Mouse (Mus musculus) CH12.LX (cell line): ENCODE data around the gene Stk32c.

Source experiments
- CTCF ChIP-seq, 2 experiments: IDR thresholded peaks in 1 of 2; conservative IDR thresholded peaks in 1 of 2; 2 replicates each; pipeline ENCODE4 v1.5.1; 2011 to 2012; ENCODE audit warnings: low read depth in 2 of 2, low read length in 2 of 2, improper control_type of control experiment in 1 of 2, inconsistent platforms in 1 of 2, mild to moderate bottlenecking in 1 of 2, moderate library complexity in 1 of 2
- KAT2A ChIP-seq: IDR thresholded peaks from 2 replicates; pipeline ENCODE4 v1.6.1; 2012; ENCODE audit warnings: low read length, improper control_type of control experiment, inconsistent platforms; ENCODE audit not compliant: insufficient replicate concordance
- MAFK ChIP-seq: IDR thresholded peaks from 2 replicates; pipeline ENCODE4 v1.6.1; 2011; ENCODE audit warnings: low read length, improper control_type of control experiment; ENCODE audit not compliant: insufficient replicate concordance
- MEF2A ChIP-seq: IDR thresholded peaks from 2 replicates; pipeline ENCODE4 v1.6.1; 2014; ENCODE audit warnings: low read depth, mild to moderate bottlenecking, inconsistent platforms, low read length, improper control_type of control experiment, borderline replicate concordance
- MXI1 ChIP-seq: IDR thresholded peaks from 2 replicates; pipeline ENCODE4 v1.6.1; 2011; ENCODE audit warnings: mild to moderate bottlenecking, low read depth, low read length, improper control_type of control experiment
- RCOR1 ChIP-seq: conservative IDR thresholded peaks from 2 replicates; pipeline ENCODE4 v1.6.1; 2012; ENCODE audit warnings: low read depth, mild to moderate bottlenecking, inconsistent platforms, low read length, improper control_type of control experiment
- UBTF ChIP-seq: IDR thresholded peaks from 2 replicates; pipeline ENCODE4 v1.6.1; 2012; ENCODE audit warnings: low read depth, mild to moderate bottlenecking, inconsistent platforms, low read length, improper control_type of control experiment, moderate library complexity
- ZMIZ1 ChIP-seq: IDR thresholded peaks from 2 replicates; pipeline ENCODE4 v1.6.1; 2012; ENCODE audit warnings: low read depth, mild to moderate bottlenecking, inconsistent platforms, low read length, improper control_type of control experiment

- TF ChIP-seq ZMIZ1 (no peak), CTCF (conservative IDR thresholded peaks at IDR 0.05 in 1 of 2, IDR thresholded peaks at IDR 0.05 in 1 of 2; ENCODE audit: low read depth in 2 of 2, low read length in 2 of 2) (no peak), RCOR1 (no peak), KAT2A (no peak), MXI1 (no peak), MEF2A (no peak), UBTF (no peak), MAFK (no peak)
These were observed 125.3 kb downstream of the Stk32c start for GRCm38 (mm10) chr7:139087801-139088200.
